Mouse (Mus musculus) heart, adult 2 months (tissue): Measurements from ENCODE around the gene Ddx52.

Source experiments
- CTCF ChIP-seq: fragments of 200-600 bp; IDR thresholded peaks from 2 replicates; pipeline ENCODE4 v1.8.1; 2022; ENCODE audit warnings: antibody characterized with exemption, mild to moderate bottlenecking, moderate library complexity
- EP300 ChIP-seq: fragments of 200-500 bp; IDR thresholded peaks from 2 replicates; pipeline ENCODE4 v1.6.1; 2011; ENCODE audit warnings: low read depth, low read length, control low read depth; ENCODE audit not compliant: insufficient read depth

- no peak for TF ChIP-seq CTCF
- no peak for TF ChIP-seq EP300
These were observed 44.3 kb upstream of the Ddx52 start for GRCm38 (mm10) chr11:83897569-83897968.
